Mouse (Mus musculus): Measurements from ENCODE around the gene Ifi204.
"Not testable (repeated sequence)": the region's sequence is repeated elsewhere in the genome, so short reads cannot be mapped to it uniquely, and the experiment has no call there.

DNA sequence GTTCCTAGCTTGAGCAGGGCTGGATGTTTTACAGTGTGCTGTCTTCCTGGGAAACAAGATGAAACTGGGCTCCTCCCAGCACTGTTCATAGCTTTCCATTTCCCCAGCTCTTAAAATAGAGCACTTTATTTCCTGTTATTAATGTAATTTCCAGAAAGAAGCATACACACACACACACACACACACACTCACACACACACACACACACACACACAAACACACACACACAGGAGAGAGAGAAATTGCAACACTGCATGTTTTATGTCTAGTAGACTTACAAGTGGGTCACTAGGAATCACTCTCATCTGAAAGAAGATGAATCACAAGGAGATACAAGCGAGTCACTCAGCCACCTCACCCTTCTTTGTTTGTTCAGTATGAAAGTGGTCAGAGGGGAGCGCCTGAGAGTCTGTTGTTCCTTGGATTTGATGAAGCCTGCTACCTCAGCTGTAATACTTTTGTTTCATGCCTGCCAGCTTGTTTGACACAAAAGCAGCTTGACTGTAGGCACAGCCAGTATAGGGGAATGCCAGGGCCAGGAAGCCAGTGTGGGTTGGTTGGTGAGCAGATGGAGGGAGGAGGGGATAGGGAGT lies 36.0 kb upstream of the Ifi204 start:
- not testable (repeated sequence) for TF ChIP-seq POLR2A (IDR thresholded peaks at IDR 0.05; ENCODE audit: extremely low read depth, insufficient read depth, low read length); CTCF (IDR thresholded peaks at IDR 0.05; ENCODE audit: low read depth, low read length)

All from liver, adult 2 months (tissue).